Mouse (Mus musculus): Measurements from ENCODE around the gene Zfp426. TPM values are rescaled to one million over a fixed set of nuclear protein-coding genes. Genes with fewer than 3 reads are reported as not detected.

The Zfp426 gene
- total RNA-seq (2021), result 10 to 100 TPM; 26.3 to 29.5 TPM

GRCm38 (mm10) chr9:20492527-20493233, at the start of gene Zfp426:
Gene Zfp426 (minus strand): TSS chr9:20492746.
- intact Hi-C loops (cut with DNase I), result loop anchor here (2.0 to 10.0 kb wide), 2 partner anchors 52 to 152 kb away; partner anchors contain the start of genes Fbxl12 and Ubl5
- peak; percentile 88 to 92 for DNase-seq (ENCODE audit: low spot score in 2 of 2)

- intact Hi-C loops (cut with DNase I), result no loop called here
- DNase-seq (ENCODE audit: low spot score in 2 of 2), result no peak
Observed at GRCm38 (mm10) chr9:20536598-20536997, 44.1 kb upstream of the Zfp426 start.

GRCm38 (mm10) chr9:20534326-20534926, 41.9 kb upstream of the Zfp426 start:
- DNase-seq (ENCODE audit: low spot score in 2 of 2), result no peak
- intact Hi-C loops (cut with DNase I), result no loop called here

GRCm38 (mm10) chr9:20521306-20521957, 28.9 kb upstream of the Zfp426 start, which contains the start of gene Zfp266:
Gene Zfp266 (minus strand): TSS chr9:20521417.
- intact Hi-C loops (cut with DNase I), result no loop called here
- peak; percentile 94 for DNase-seq (ENCODE audit: low spot score in 2 of 2)

GRCm38 (mm10) chr9:20520531-20521210, 28.1 kb upstream of the Zfp426 start:
- intact Hi-C loops (cut with DNase I), result loop anchor here (1.0 kb wide), 1 partner anchor 61 kb away; the partner anchor contains the start of gene Zfp846
- no peak for DNase-seq (ENCODE audit: low spot score in 2 of 2)

- intact Hi-C loops (cut with DNase I), result loop anchor here (1.0 kb wide), 1 partner anchor 61 kb away; the partner anchor contains the start of gene Zfp846
- DNase-seq (ENCODE audit: low spot score in 2 of 2), result no peak
Observed at GRCm38 (mm10) chr9:20519949-20520348, 27.4 kb upstream of the Zfp426 start.

- intact Hi-C loops (cut with DNase I), result no loop called here
- DNase-seq (ENCODE audit: low spot score in 2 of 2), result no peak
Observed at GRCm38 (mm10) chr9:20518708-20519107, 26.2 kb upstream of the Zfp426 start.

- intact Hi-C loops (cut with DNase I), result no loop called here
- DNase-seq (ENCODE audit: low spot score in 2 of 2), result no peak
Observed at GRCm38 (mm10) chr9:20517727-20518126, 25.2 kb upstream of the Zfp426 start.

- intact Hi-C loops (cut with DNase I), result no loop called here
- DNase-seq (ENCODE audit: low spot score in 2 of 2), result no peak
Observed at GRCm38 (mm10) chr9:20514016-20514415, 21.5 kb upstream of the Zfp426 start.

GRCm38 (mm10) chr9:20512714-20513113, 20.2 kb upstream of the Zfp426 start:
- no peak for DNase-seq (ENCODE audit: low spot score in 2 of 2)
- intact Hi-C loops (cut with DNase I), result no loop called here

GRCm38 (mm10) chr9:20511645-20512044, 19.1 kb upstream of the Zfp426 start:
- DNase-seq (ENCODE audit: low spot score in 2 of 2), result no peak
- intact Hi-C loops (cut with DNase I), result no loop called here

- intact Hi-C loops (cut with DNase I), result no loop called here
Observed at GRCm38 (mm10) chr9:20510346-20510745, 17.8 kb upstream of the Zfp426 start.

GRCm38 (mm10) chr9:20509676-20510075, 17.1 kb upstream of the Zfp426 start:
- intact Hi-C loops (cut with DNase I), result no loop called here
- no peak for DNase-seq (ENCODE audit: low spot score in 2 of 2)

More at GRCm38 (mm10) chr9:20510346-20510745, 17.8 kb upstream of the Zfp426 start:
- DNase-seq (ENCODE audit: low spot score in 2 of 2), result no peak

- intact Hi-C loops (cut with DNase I), result no loop called here
- DNase-seq (ENCODE audit: low spot score in 2 of 2), result no peak
Observed at GRCm38 (mm10) chr9:20504801-20505200, 12.3 kb upstream of the Zfp426 start.

- intact Hi-C loops (cut with DNase I), result loop anchor here (2.0 to 10.0 kb wide), 2 partner anchors 52 to 152 kb away; partner anchors contain the start of genes Fbxl12 and Ubl5
- peak in 1 of 2 experiments; percentile 17 for DNase-seq (ENCODE audit: low spot score in 2 of 2)
Observed at GRCm38 (mm10) chr9:20493281-20493680, 735 bp upstream of the Zfp426 start.

- no peak for DNase-seq (ENCODE audit: low spot score in 2 of 2)
- intact Hi-C loops (cut with DNase I), result loop anchor here (2.0 to 10.0 kb wide), 2 partner anchors 53 to 153 kb away; partner anchors contain the start of genes Fbxl12 and Ubl5
Observed at GRCm38 (mm10) chr9:20491858-20492526, 554 bp downstream of the Zfp426 start.

GRCm38 (mm10) chr9:20489536-20489935, 3.0 kb downstream of the Zfp426 start:
- DNase-seq (ENCODE audit: low spot score in 2 of 2), result no peak
- intact Hi-C loops (cut with DNase I), result no loop called here

GRCm38 (mm10) chr9:20479396-20479795, 13.2 kb downstream of the Zfp426 start:
- intact Hi-C loops (cut with DNase I), result no loop called here
- no peak for DNase-seq (ENCODE audit: low spot score in 2 of 2)

- intact Hi-C loops (cut with DNase I), result no loop called here
- no peak for DNase-seq (ENCODE audit: low spot score in 2 of 2)
Observed at GRCm38 (mm10) chr9:20476632-20477031, 15.9 kb downstream of the Zfp426 start.
